Mouse (Mus musculus): ENCODE measurements around the gene Vps52.

Vps52 gene

GRCm38 (mm10) chr17:33955555-33956214 is at the start of gene Vps52, which contains the start of gene Rps18:
Gene Vps52 (plus strand): TSS chr17:33955812.
Gene Rps18 (minus strand): TSS chr17:33956001.
- DNase-seq (ENCODE audit: inconsistent ontology term), result peak; percentile 99

- no peak for DNase-seq (ENCODE audit: inconsistent ontology term)
These were observed 47.1 kb upstream of the Vps52 start for GRCm38 (mm10) chr17:33908331-33909076.

GRCm38 (mm10) chr17:33909077-33909868 is 46.3 kb upstream of the Vps52 start, which contains the start of gene Daxx:
Gene Daxx (plus strand): TSS chr17:33909414.
- DNase-seq (ENCODE audit: inconsistent ontology term), result peak; percentile 99

GRCm38 (mm10) chr17:33909869-33910250 is 45.8 kb upstream of the Vps52 start:
- peak; percentile 69 for DNase-seq (ENCODE audit: inconsistent ontology term)

- no peak for DNase-seq (ENCODE audit: inconsistent ontology term)
These were observed 45.1 kb upstream of the Vps52 start for GRCm38 (mm10) chr17:33910346-33911051.

- no peak for DNase-seq (ENCODE audit: inconsistent ontology term)
These were observed 44.4 kb upstream of the Vps52 start for GRCm38 (mm10) chr17:33911052-33911812.

GRCm38 (mm10) chr17:33911813-33912414 is 43.7 kb upstream of the Vps52 start:
- DNase-seq (ENCODE audit: inconsistent ontology term), result no peak

- no peak for DNase-seq (ENCODE audit: inconsistent ontology term)
These were observed 42.3 kb upstream of the Vps52 start for GRCm38 (mm10) chr17:33913264-33913663.

GRCm38 (mm10) chr17:33913905-33914304 is 41.7 kb upstream of the Vps52 start:
- DNase-seq (ENCODE audit: inconsistent ontology term), result no peak

- no peak for DNase-seq (ENCODE audit: inconsistent ontology term)
These were observed 40.6 kb upstream of the Vps52 start for GRCm38 (mm10) chr17:33914969-33915391.

- DNase-seq (ENCODE audit: inconsistent ontology term), result peak; percentile 100
These were observed 39.9 kb upstream of the Vps52 start, which contains the start of the genes Tapbp and Zbtb22 for GRCm38 (mm10) chr17:33915671-33916250. Gene Tapbp (plus strand): TSS chr17:33915899. Gene Zbtb22 (plus strand): TSS chr17:33915904.

GRCm38 (mm10) chr17:33916294-33916693 is 39.3 kb upstream of the Vps52 start:
- no peak for DNase-seq (ENCODE audit: inconsistent ontology term)

GRCm38 (mm10) chr17:33916847-33917655 is 38.6 kb upstream of the Vps52 start:
- DNase-seq (ENCODE audit: inconsistent ontology term), result no peak

- DNase-seq (ENCODE audit: inconsistent ontology term), result no peak
These were observed 37.8 kb upstream of the Vps52 start for GRCm38 (mm10) chr17:33917656-33918292.

- no peak for DNase-seq (ENCODE audit: inconsistent ontology term)
These were observed 37.1 kb upstream of the Vps52 start for GRCm38 (mm10) chr17:33918293-33919203.

GRCm38 (mm10) chr17:33919351-33920281 is 36.0 kb upstream of the Vps52 start:
- peak; percentile 87 for DNase-seq (ENCODE audit: inconsistent ontology term)

Data from Muller cell, postnatal 12 days (primary cell).